Mouse (Mus musculus) gastrocnemius, adult 18-20 months (tissue): ENCODE measurements around the gene Ets1. TPM values are rescaled to one million over a fixed set of nuclear protein-coding genes. Genes with fewer than 3 reads are reported as not detected.

ENCODE experiments used
- DNase-seq: peaks from one replicate; pipeline ENCODE4 v3.0.0; 2021; ENCODE audit warnings: low spot score
- long read RNA-seq, 2 experiments: library from polyadenylated mRNA; stranded (forward); transcript quantifications; one replicate each; pipeline ENCODE4 v2.0.0; 2021
- total RNA-seq, 2 experiments: library from RNA; stranded (reverse); gene quantifications; 2 replicates each; pipeline ENCODE4 v1.2.3; 2021

Ets1 gene
- total RNA-seq: 10 to 100 TPM in 1 of 2 experiments, 1 to 10 TPM in 1; 6.8 to 15.2 TPM
- long read RNA-seq, experiment 1, full-length matches to known transcripts: 2 of 5 reads
- long read RNA-seq, experiment 1, partial matches to known transcripts: 0 of 5 reads
- long read RNA-seq, experiment 1, other reads (novel, unspliced or antisense): 3 of 5 reads
- long read RNA-seq, experiment 2, full-length matches to known transcripts: 8 of 10 reads
- long read RNA-seq, experiment 2, partial matches to known transcripts: 1 of 10 reads
- long read RNA-seq, experiment 2, other reads (novel, unspliced or antisense): 1 of 10 reads

DNA sequence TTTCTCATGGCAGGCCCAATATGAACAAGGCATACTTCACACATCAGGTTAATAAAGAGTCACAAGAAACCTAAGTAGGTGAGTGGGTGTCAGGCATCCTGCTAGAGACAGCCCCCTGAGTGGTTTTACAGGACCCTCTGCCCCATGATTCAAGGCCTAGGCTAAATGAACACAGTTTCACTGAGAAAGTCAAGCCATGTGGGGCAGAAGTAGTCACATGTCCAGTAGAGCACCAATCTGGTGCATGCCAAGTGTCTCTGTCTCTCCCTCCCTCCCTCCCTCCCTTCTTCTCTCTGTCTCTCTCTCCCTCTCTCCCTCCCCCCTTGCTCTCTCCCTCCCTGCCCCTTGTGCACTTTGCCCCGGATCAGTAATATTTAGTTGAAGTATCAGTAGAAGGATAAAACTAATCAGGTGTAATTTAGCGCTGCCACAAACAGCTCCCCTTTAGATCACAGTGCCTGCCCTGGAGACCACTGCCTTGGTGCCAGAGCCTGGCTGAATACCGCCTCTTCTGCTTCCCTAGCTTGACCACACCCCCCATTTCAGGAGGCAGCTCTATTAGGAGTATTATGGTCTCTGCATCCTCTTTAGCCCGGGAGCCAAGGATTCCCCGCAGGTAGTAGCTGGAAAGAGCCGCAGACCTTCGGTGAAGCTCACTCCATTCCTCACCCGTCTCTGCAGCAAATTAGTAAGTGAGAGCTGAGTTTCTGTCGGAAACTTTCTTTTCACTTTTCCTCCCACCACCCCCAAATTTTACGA, at the start of gene Ets1:
Ets1 (plus strand) TSS at position 595 of the 759 bp plus-strand sequence.
- no peak for DNase-seq

DNA sequence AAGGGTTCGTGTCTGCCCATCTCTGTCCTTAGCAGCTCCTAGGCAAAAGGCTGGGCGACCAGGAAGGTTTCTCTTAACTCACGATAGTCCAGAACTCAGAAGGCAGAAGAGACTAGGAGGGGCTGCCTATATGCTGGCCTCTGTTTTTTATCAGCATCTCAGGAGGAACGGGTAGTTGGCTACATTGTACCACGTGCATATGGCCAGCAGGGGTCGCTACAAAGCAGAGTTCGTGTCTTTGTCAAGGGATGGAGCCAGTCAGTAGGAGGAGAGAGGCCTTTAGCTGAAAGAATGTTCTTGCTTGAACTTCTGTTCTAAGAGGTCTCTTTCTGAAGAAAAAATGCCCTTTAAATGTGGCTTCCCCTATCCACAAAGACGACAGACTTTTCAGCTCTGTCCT, 46.1 kb upstream of the Ets1 start:
- DNase-seq: peak; percentile 82

DNA sequence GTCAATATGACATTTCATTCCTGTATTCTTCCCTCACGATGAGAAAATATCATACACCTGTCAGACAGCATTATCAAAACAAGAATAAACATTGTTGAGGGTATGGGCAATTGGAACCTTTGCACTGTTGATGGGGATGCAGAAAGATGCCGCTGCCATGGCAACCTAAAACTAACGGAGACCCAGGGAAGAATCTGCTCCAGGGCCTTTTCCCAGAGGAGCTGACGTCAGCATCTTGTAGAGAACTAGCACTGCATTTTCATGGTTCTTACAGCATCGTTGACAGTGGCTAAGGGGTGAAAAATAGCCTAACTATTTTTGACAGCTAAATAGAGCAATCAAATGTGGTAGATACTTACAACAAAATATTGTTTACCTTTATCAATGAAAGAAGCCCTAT, 45.5 kb upstream of the Ets1 start:
- no peak for DNase-seq

DNA sequence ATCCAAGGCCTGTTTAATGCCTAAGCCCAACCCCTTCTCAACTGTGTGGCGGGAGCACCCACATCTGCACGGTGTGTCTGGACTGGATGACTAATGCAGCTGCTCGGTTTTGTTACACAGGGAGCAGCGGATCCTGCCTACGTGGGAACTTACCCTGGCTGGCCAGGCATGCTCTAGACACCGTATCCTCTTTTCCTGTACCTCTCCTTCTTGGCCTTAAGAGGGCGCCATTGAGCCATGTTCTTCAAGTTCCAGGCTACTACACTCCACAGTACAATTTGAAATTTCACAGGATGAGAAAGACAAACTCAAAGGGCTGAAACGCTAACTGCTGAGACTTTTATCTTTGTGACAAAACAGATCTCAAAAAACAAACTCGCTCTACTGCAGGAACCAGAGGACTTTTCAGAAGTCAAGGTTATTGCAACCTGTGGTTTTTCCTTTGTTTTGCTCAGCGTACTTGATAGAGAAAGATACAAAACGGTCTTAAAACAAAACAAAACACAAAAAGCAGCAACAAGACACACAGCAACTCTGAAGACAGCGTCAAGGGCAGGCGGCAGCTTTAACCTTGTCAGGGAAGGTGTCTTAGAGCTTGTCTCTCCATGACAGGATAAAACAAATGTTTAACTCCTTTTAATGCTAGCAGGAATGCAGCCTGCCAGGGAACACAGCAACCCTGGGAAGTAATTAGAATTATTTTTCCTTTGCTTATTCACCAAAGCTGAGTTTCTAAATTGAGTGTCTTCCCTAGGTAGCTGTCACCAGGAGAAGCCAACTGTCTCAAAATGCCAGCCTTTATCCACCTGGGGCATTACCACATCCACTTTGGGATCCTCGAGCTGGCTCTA, 44.1 kb upstream of the Ets1 start:
- peak; percentile 79 for DNase-seq

DNA sequence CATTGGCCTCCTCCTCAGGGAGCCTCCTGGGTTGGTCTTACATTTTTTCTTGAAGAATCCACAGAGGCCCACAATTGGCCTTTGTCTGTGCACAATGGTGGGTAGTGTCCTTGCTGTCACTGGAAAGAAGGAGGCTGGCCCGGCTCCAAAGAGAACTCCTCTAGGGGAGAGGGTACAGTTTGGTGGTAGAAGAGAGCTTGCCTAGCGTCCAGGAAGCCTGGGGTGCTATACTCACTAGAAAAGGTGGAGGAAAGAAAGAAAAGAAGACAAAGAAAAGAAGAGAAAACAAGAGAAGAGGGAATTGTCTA, 43.5 kb upstream of the Ets1 start:
- DNase-seq: no peak

DNA sequence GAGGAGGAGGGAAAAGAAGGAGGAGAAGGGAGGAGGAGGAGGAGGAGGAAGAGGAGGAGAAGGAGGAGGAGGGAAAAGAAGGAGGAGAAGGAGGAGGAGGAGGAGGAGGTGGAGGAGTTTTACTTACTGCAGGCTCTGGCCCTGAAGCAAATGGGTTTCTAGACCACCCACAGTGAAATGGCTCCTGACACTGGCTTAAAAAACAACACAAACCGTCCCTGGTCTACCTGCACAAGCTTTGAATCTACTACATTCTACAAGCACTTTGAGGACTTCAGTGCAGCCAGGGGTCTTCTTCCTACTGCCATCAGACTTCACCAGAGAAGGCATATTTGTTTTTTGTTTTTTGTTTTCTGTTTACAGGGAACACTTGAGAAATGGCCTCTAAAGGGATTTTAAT, 42.2 kb upstream of the Ets1 start:
- DNase-seq: no peak

DNA sequence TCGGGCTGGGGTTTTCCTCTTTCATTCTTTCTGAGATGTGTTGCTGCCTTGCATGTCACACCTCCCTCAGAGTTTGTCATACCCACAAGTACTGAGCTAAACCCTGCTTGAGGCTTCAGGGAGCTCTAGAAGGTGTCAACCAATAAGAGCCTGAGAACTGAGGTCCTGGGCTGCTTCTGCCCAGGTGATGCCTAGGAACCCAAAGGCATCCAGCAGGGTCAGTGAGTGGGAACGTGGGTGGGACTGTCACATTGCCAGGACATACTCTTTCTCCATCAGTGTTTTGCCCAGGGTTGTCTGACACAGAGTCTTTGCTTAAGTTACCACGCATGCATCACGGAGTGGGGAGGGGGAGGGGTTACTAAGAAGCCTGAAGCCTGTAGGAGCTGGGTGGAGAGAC, 41.7 kb upstream of the Ets1 start:
- no peak for DNase-seq

DNA sequence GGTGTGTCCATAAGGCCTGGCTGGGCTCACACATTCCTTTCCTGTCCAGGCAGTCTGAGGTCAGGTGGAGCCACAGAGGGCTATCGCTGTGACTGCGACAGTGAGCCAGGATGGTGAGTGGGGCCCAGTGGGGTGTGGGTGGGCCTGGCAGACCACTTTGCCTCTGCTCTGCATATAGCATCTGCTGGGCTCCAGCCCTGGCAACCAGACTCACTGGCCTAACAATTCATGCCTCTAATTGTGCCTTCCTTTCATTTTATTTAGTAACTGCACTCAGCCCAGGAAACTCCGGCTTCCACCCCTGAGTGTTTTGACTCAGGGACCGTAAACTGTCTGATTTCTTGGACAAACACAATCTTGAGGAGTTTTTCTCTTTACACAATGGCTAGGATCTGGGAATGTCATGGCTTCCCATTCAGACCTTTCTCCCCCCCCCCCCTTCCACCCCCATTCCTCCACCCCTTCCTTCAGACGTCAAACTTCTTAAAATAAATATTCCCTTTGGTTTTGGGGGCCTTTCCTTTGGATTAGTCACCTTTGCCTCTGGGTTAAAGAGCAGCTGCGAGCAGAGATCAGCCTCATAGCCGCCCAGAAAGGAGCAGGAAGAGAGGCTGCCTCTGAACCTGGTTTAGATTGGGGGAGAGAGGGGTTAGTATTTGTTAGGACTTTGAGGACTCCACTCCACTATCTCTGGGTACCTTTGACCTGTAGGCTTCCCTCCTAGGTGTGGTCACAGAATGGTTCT, 40.8 kb upstream of the Ets1 start:
- no peak for DNase-seq

DNA sequence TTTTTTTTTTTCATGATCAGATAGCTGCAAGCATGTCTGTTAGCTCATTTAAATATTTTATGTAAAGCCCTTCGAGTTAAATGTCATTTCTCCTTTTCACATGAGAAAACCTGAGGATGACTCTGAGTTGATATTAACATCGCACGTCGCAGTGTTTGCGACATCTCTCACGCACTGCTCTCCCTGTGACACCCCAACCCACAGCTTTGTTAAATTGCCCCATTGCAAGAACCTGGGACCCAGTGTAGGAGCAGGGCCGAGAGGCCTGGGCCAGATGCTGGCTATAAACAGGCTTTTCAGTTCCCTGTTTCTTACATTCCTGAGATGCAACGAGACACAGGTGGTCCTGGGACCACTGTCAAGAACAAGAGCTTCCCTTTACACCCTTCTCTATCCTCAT, 39.7 kb upstream of the Ets1 start:
- DNase-seq: no peak

DNA sequence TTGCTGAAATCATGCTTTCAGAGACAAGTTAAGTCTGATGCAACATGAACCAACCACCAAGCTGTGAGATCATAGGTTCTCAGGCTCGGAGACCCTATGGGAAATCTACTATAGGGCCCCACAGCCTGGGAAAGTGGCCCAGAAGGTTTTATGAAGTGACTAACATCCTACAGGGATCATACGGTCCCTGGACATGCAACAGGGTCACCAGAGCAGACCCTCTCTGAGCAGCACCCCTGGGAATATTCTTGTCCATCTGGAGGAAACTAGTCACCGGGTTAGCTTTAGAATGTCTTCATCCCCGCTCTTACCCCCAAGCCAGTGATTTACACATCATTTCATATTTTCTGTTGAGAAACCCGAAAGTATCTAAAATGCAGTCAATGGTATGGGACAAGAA, 34.1 kb upstream of the Ets1 start:
- no peak for DNase-seq

DNA sequence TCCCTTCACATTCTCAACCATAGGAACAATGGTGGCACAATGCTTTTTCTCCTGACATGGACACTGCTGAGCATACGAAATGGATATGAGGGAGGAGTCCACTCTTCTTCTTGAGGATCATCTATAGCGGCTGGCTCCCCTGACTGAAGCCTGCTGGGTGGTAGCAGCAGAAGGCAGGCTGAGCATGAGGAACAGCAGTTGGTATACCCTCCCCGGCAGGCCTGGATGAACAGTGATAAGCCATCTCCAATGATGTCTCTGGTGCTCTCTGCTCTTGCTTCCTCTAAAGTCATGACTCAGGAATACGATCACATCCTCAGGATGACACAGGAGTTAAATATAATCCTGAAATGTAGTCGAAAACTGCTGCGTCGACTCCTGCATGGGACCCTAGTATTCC, 32.9 kb upstream of the Ets1 start:
- DNase-seq: no peak

DNA sequence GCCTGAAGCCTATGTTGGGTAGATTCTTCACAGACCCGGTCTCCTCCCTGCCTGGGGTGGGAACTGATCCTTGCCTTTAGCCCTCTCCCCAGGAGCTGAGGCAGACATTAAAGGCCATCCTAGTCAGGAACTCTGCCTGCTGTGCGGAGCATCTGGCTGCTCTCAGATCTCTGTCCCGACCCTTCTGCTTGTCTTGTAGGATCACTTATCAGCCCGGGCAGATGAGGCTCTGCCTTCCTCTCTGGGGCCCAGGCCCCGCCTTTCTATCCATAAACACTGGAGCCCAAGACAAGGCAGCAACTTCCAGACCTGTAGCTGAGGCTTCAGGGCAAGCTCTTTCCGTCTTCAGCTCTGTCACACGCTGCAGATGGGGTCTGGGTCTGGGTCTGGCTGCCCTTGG, 28.8 kb upstream of the Ets1 start:
- DNase-seq: no peak

DNA sequence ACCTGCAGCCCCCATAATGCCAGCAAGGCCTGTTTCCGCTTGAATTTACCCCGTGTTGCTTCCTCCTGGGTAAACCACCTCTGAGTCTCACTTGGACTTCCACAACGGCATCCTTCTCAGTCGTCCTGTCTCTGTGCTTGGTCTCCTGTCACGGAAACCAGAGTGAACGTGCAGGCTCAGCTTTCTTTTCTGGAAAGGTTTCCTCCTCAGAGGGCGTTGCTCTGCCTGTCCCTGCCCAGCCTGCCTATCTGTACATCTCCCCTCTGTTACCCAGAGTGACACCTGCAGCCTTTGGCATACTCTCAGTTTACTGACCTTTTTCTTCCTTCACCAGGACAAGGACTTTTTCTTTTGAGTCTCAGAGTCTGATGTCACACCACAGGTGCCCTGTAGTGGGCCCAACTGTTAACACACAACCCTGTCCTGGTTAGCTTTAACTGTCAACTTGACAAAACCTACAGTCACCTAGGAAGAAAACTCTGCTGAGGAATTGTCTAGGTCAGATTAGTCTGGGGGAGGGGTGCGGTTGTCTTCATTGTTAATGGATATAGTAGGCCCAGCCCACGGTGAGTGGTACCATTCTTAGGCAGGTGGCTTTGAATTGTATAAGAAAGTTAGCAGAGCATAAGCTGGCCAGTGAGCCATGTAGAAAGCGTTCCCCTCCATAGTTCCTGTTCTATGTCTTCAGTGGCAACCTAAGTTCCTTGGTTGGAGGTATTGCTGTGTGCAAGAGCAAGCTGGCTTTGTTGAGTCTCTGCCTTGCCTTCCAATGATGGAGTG, 27.0 kb upstream of the Ets1 start:
- DNase-seq: no peak

DNA sequence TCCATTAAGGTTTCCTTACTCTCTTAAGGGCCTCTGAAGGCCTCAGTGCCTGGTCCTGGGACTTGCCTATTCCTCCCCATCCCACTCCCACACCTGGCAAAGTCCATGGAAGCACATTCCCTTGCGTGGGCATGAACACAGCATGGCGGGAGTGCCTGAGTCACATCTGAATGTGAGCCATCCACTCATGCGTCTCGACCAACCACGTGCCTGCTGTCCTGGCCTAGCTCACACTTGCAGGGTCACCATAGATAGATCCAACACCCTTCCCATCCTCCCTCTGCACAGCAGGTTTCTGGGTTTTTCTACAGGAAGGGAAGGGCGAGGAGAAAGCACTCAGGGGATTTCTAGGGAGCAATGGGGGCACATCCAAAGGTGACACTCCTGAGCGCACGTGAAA, 25.8 kb upstream of the Ets1 start:
- DNase-seq: no peak

DNA sequence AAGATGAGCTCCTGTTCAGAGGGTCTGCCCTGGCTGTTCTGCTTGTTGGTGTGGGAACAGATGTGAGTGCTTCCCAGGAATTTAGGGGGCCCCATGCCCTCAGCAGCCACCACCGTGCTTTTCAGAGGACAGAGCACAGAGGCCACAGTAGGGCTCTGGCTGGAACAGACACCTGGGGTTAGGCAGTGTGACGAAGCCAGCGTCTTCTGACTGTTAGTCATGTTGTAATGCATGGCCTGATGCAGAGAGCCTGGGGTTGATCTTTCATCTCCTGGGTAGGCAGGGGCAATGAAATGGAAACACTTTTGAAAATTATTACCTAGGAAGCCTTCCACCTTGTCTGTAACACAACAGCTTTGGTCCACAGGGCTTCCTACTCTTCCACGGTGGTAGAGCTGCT, 25.4 kb upstream of the Ets1 start:
- DNase-seq: no peak

DNA sequence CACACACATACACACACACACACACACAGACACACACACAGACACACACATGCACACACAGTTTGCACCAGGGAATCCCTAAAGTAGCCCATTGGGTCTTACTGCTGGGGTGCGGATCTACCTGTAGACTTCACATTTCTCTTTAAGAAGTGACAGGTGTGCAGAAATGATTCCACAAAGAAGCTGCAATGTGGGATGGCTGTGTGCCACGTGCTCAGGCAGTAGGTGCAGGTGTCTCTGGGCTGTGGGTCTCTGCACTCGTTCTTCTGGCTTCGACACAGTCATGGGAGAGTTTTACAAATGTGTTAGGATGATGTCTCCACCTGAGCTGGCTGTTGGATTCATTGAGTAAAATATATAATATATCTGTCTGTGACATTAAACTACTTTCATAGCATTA, 24.7 kb upstream of the Ets1 start:
- no peak for DNase-seq

DNA sequence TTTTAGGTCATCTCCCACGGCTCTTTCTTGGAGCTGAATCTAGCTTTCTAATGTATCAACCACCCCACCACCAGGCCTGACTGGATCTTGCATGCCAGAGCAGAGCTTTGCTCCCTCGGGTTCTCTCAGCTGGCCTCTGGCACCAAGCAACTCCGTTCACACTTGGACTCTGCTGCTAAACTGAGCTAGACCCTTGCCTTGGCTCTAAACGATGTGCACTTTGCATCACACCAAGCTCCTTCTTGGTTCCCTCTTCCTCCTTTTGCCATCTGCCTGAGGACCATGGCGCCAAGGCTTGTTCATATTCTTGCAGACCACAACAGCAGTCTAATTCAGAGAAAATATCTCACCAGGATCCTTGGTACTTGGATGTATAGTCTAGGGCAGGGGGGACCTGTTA, 23.6 kb upstream of the Ets1 start:
- no peak for DNase-seq

DNA sequence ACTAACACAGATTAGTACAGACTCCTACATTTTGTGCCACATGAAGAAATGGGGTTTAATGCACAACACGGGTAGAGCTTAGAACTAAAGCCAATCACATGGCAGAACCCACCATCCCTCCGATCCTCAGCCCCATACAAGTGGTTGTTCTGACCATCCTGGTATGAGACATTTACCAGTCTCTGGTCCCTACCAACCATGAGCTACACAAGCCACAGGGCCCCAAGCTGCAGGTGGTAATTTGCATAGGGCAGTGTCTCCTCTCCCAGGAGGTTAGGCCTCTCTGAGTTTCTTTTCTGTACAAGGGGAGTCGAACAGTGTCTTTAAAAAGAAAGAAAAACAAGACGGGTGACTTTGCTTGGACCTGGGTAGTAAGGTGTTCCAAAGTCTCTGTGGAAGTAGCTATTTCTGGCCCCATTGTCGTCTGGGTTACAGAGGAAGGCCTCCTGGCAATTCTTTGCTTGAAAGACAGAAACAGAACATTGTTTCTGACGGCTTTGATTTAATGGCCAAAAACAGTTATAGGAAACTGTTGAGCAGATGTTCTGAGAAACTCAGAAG, 23.1 kb upstream of the Ets1 start:
- DNase-seq: no peak

DNA sequence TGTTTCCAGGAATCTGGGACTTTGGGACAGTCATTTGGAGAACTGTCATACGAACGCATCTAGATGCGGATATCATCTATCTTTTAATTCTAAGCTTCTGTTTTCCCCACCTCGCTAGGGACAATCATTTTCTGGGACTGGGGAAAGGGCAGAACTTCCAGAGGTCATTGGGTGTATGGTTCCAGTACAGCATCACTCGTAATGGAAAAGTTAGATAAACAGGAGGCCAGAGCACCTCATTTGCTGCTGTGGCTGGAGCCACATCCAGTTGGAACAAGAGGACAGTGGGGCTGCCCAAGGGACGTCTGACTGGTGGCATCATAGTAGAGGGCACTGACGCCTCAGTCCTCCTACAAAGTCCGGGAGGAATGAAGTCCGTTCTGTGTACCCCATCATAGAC, 21.8 kb upstream of the Ets1 start:
- DNase-seq: no peak

DNA sequence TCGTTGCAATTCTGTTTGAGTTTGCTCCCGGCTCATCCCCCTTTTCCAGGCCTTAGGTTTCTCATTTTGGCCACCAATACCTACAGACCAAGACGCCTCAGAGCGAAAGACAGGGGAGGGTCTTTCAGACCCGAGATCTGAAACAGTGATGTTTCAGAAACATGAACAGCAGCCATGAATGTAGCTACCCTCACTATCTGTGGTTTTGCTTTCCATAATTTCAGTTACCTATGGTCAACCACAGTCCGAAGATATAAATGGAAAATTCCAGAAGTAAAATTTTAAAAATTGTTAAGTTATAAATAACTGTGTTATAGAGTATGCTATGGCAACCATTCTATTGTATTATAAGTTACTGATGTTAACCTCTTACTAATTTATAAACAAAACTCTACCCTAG, 20.6 kb upstream of the Ets1 start:
- DNase-seq: no peak

DNA sequence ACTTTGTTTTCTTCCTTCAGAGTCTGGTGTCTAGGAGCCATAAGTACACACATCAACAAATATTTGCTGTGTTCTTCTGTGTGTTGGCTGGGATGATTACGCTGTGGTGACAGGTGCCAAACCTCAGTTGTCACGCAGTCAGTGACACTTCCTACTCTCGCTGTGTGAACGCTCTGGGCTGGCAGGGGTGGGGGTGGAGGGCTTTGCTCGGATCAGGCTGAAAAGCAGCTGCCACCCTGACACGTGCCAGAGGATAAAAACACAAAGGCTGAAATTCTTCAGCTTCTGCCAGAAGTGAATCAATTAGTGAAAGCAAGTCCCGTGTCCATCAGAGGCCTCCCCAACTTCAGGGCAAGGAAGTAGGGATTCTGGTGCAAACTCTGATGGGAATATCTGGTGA, 20.0 kb upstream of the Ets1 start:
- no peak for DNase-seq
